Mouse (Mus musculus) heart, embryonic 10.5 days (tissue): Measurements from ENCODE around the gene Gm20390. TPM values are rescaled to one million over a fixed set of nuclear protein-coding genes. Genes with fewer than 3 reads are reported as not detected.

ENCODE experiments used
- DNase-seq: peaks from one replicate; pipeline ENCODE4 v3.0.0-alpha.2; 2017; ENCODE audit warnings: low spot score
- H3K27ac ChIP-seq: fragments of 300-500 bp; sonication (generic); 2 replicates; pipeline ENCODE4 v1.5.1; 2016; ENCODE audit warnings: mild to moderate bottlenecking
- H3K27me3 ChIP-seq: fragments of 300-500 bp; sonication (generic); 2 replicates; pipeline ENCODE4 v1.6.1; 2016; ENCODE audit warnings: mild to moderate bottlenecking; ENCODE audit not compliant: poor library complexity, insufficient read depth, severe bottlenecking
- H3K36me3 ChIP-seq: fragments of 300-500 bp; sonication (generic); 2 replicates; pipeline ENCODE4 v1.6.1; 2016; ENCODE audit warnings: mild to moderate bottlenecking, moderate library complexity
- H3K4me1 ChIP-seq: fragments of 300-500 bp; sonication (generic); 2 replicates; pipeline ENCODE4 v1.6.1; 2016; ENCODE audit warnings: mild to moderate bottlenecking
- H3K4me3 ChIP-seq: fragments of 300-500 bp; sonication (generic); 2 replicates; pipeline ENCODE4 v1.5.1; 2016; ENCODE audit warnings: mild to moderate bottlenecking, moderate library complexity
- H3K9me3 ChIP-seq: fragments of 300-500 bp; sonication (generic); 2 replicates; pipeline ENCODE4 v1.6.1; 2016; ENCODE audit warnings: mild to moderate bottlenecking, moderate library complexity
- WGBS: fragments of 180-500 bp; shearing (Covaris S2); methylation state at CpG from one replicate; pipeline ENCODE4 v1.1.7; 2016; 5-methylcytosine and 5-hydroxymethylcytosine counted together
- polyA plus RNA-seq: library from polyadenylated mRNA; unstranded; fragments of >200 nt; fragmentation: Nextera tagmentation; extraction: Ambion mirVana; gene quantifications from 2 replicates; pipeline ENCODE4 v1.2.1, GENCODE M21; 2016

Gm20390 gene
- polyA plus RNA-seq, 1 experiment from 2014 or later = 461 TPM

GRCm38 (mm10) chr11:93906834-93907233 lies 61.3 kb downstream of the Gm20390 start:
- Histone ChIP-seq H3K9me3 (no peaks in the 10 kb centered on the region), H3K27ac (no peak overlapping the region), H3K36me3 (peaks cover 71% of the 10 kb centered on the region), H3K4me1 (no peaks in the 10 kb centered on the region), H3K27me3 (no peaks in the 10 kb centered on the region), H3K4me3 (no peak overlapping the region)
- WGBS = 87% methylated on average over 4 of the region's 4 CpGs
- DNase-seq = no peak

Other genes starting within 250 kb of the Gm20390 start
- gene Utp18, start 82.5 kb downstream of the Gm20390 start, polyA plus RNA-seq = 22.9 and 33.8 TPM in 2 replicates
- gene Mbtd1, start 82.4 kb downstream of the Gm20390 start, polyA plus RNA-seq = 19.6 and 26.6 TPM in 2 replicates
- 176 and 218 TPM in 2 replicates for gene Nme2, start 12.0 kb downstream of the Gm20390 start, polyA plus RNA-seq
- 188 and 263 TPM in 2 replicates for gene Nme1, start 228 bp upstream of the Gm20390 start, polyA plus RNA-seq
- gene Spag9, start 27.8 kb upstream of the Gm20390 start, polyA plus RNA-seq = 27.8 and 32.4 TPM in 2 replicates
- gene Tob1, start 243.2 kb upstream of the Gm20390 start, polyA plus RNA-seq = 18.5 and 21.7 TPM in 2 replicates